22 mouse cellular contexts compared by ENCODE assay signal in genomic region chr3:142963818-142964372, GRCm38 (mm10).
DNase-seq lines count a peak whose midpoint lies in the region; ATAC-seq lines count a peak whose summit lies in the region.
"Had no signal": no experiment of that assay in that cellular context is flagged by ENCODE, and none has a peak within 500 bp of the region (broad histone marks: within the 10 kb centered on the region; RNA-seq: fewer than 3 reads in every experiment).

No protein-coding gene starts in this region.

- WGBS in stomach, embryonic 15.5 days: 78% methylated on average over 4 of the region's 4 CpGs

- no peaks in the 10 kb centered on the region for H3K4me1 ChIP-seq in stomach, embryonic 15.5 days
- H3K4me1 ChIP-seq: embryonic facial prominence, embryonic 10.5 days; forebrain, embryonic 13.5 days; heart, embryonic 15.5 days had no signal

- H3K27me3 ChIP-seq in stomach, embryonic 15.5 days (replicated peaks): no peaks in the 10 kb centered on the region
- H3K27me3 ChIP-seq: forebrain, embryonic 13.5 days; heart, embryonic 15.5 days had no signal

- no peak overlapping the region for H3K4me3 ChIP-seq in stomach, embryonic 15.5 days (replicated peaks)
- H3K4me3 ChIP-seq: embryonic facial prominence, embryonic 10.5 days; forebrain, embryonic 13.5 days; heart, adult 2 months; heart, embryonic 15.5 days; hindbrain, embryonic 10.5 days had no signal

- peak overlapping the region; percentile 57; the same call in 1 of the 2 replicates for H3K27ac ChIP-seq in stomach, embryonic 15.5 days
- H3K27ac ChIP-seq: embryonic facial prominence, embryonic 10.5 days; forebrain, embryonic 13.5 days; heart, adult 2 months; heart, embryonic 15.5 days; hindbrain, embryonic 10.5 days; hindbrain, embryonic 14.5 days had no signal

- peak; percentile 95 for ATAC-seq in frontal cortex, adult (ENCODE audit: low TSS enrichment)
- ATAC-seq in stomach, embryonic 15.5 days (ENCODE audit: insufficient read depth, low FRiP score, low read depth): no peak; the same call in 1 of the 2 replicates
- ATAC-seq: CD4-positive, CD25-positive, alpha-beta regulatory T cell, adult 4 months; forebrain, embryonic 13.5 days; forebrain, postnatal 0 days had no signal

- no peak overlapping the region for H3K9ac ChIP-seq in stomach, embryonic 15.5 days
- H3K9ac ChIP-seq: forebrain, embryonic 13.5 days; forebrain, postnatal 0 days; heart, embryonic 15.5 days; hindbrain, embryonic 14.5 days had no signal

- no peaks in the 10 kb centered on the region for H3K36me3 ChIP-seq in stomach, embryonic 15.5 days
- H3K36me3 ChIP-seq: embryonic facial prominence, embryonic 10.5 days; G1E; heart, embryonic 15.5 days; hindbrain, embryonic 10.5 days had no signal

- intact Hi-C loops in gastrocnemius, postnatal 36 days (cut with DNase I): no loop called here

- DNase-seq in frontal cortex, postnatal 14 days (ENCODE audit: low spot score in 2 of 2): no peak
- peak; percentile 30 for DNase-seq in lung, postnatal 36 days
- no peak for DNase-seq in lung, postnatal 14 days
- no peak for DNase-seq in gastrocnemius, postnatal 36 days
- no peak for DNase-seq in cerebellum, adult 11-12 months
- DNase-seq: adrenal gland, postnatal 14 days; B cell, adult 2 months; cerebellum, adult 2 months; cerebellum, postnatal 10 days; forebrain, postnatal 0 days; heart, adult 2 months; heart, postnatal 14 days had no signal

- H3K4me2 ChIP-seq in stomach, embryonic 15.5 days: no peak overlapping the region
- H3K4me2 ChIP-seq: forebrain, embryonic 13.5 days; heart, embryonic 11.5 days; heart, embryonic 15.5 days; hindbrain, embryonic 14.5 days had no signal

- H3K9me3 ChIP-seq in stomach, embryonic 15.5 days: no peaks in the 10 kb centered on the region
- H3K9me3 ChIP-seq: embryonic facial prominence, embryonic 10.5 days; forebrain, embryonic 13.5 days; G1E; heart, embryonic 15.5 days; hindbrain, embryonic 10.5 days had no signal
